Mouse (Mus musculus): Measurements from ENCODE around the gene Kmt2c. TPM values are rescaled to one million over a fixed set of nuclear protein-coding genes. Genes with fewer than 3 reads are reported as not detected.

The Kmt2c gene
- total and polyA plus RNA-seq, 2 experiments from 2014 or later: 11.3 to 58.9 TPM

DNA sequence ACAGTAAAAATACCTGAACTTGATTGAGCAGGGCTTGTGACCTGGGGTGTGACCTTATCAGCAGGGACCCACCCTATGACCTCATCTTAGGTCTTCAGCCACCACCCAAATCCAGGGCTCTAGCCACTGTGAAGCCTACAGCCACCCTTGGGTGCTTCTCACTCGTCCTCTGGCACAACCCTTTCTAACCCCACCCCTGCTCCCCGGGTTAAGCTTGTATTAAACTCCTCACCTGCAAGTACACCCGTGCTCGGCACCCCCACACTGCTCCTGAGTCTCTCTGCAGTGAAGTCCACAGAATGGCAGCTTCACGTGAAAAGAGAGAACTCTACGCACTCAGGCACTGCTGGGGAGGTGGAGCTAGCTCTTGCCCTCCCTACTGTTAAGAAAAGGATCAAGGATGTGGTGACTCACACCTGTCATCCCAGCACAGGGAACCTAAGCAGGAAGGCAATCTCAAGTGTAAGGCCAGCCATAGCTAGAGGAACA, 38.4 kb upstream of the Kmt2c start:
- H3K27ac ChIP-seq (ENCODE audit: low read depth, low read length): no peak overlapping the region
- H3K36me3 ChIP-seq (ENCODE audit: insufficient read depth): no peaks in the 10 kb centered on the region
- H3K9ac ChIP-seq: no peak overlapping the region
- H3K4me2 ChIP-seq (ENCODE audit: low read depth): no peak overlapping the region
- 52% methylated on average over 6 of the region's 6 CpGs for WGBS
- DNase-seq (no peak), ATAC-seq (no peak)
- H3K27me3 ChIP-seq (ENCODE audit: insufficient read depth, low read length): no peaks in the 10 kb centered on the region
- H3K9me3 ChIP-seq (ENCODE audit: low read length): no peaks in the 10 kb centered on the region
- H3K4me1 ChIP-seq (ENCODE audit: insufficient read depth): no peaks in the 10 kb centered on the region
- TF ChIP-seq CTCF (IDR thresholded peaks at IDR 0.05; ENCODE audit: low read depth): no peak
- H3K4me3 ChIP-seq (ENCODE audit: low read depth, low read length): no peak overlapping the region

DNA sequence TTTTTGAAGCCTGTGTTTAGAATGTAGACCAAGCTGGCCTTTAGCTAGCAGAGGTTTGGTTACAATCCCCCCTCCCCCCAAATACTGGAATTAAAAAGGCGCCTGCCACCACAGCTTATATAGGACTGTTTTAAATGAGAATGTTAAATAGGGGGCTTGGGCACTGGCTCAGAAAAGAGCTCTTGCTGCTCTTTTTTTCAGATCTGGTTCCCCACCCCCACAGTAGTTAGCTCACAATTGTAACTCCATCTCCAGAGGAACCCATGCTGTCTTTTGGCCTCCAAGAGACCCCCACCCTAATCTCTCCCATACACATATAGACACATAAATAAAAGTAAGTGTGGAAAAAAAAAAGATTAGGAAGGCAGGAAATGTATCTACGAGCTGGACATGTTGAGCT, 37.9 kb upstream of the Kmt2c start:
- TF ChIP-seq CTCF (IDR thresholded peaks at IDR 0.05; ENCODE audit: low read depth): no peak
- DNase-seq: no peak
- no peak overlapping the region for H3K27ac ChIP-seq (ENCODE audit: low read depth, low read length)
- H3K27me3 ChIP-seq (ENCODE audit: insufficient read depth, low read length): no peaks in the 10 kb centered on the region
- H3K4me2 ChIP-seq (ENCODE audit: low read depth): no peak overlapping the region
- H3K4me1 ChIP-seq (ENCODE audit: insufficient read depth): no peaks in the 10 kb centered on the region
- no peak overlapping the region for H3K4me3 ChIP-seq (ENCODE audit: low read depth, low read length)
- no peak overlapping the region for H3K9ac ChIP-seq
- no peaks in the 10 kb centered on the region for H3K9me3 ChIP-seq (ENCODE audit: low read length)
- no peak for ATAC-seq
- WGBS: 38% methylated on average over 2 of the region's 2 CpGs
- no peaks in the 10 kb centered on the region for H3K36me3 ChIP-seq (ENCODE audit: insufficient read depth)

DNA sequence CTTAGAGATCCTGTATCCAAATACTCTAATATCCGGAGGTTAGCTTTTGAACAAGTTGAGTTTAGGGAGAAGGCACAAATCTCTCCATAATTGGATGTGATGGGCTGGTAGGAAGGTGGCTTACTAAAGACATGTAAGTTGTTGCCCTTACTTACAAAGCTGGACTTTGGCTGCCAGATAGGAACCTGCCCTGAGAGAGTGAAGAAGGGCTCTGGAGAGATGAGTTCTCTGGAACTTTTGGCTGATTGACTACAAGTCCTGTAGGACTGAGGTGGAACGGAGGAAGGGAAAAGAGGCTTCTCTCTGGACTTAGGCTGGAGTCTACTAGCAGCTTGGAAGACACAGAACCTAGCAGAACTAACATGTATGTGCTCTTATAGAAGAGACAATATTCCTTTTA, 37.0 kb upstream of the Kmt2c start:
- TF ChIP-seq CTCF (IDR thresholded peaks at IDR 0.05; ENCODE audit: low read depth): no peak
- Histone ChIP-seq H3K27ac (ENCODE audit: low read depth, low read length) (no peak overlapping the region), H3K27me3 (ENCODE audit: insufficient read depth, low read length) (no peaks in the 10 kb centered on the region), H3K9me3 (ENCODE audit: low read length) (no peaks in the 10 kb centered on the region), H3K9ac (no peak overlapping the region), H3K4me2 (ENCODE audit: low read depth) (no peak overlapping the region), H3K4me3 (ENCODE audit: low read depth, low read length) (no peak overlapping the region), H3K4me1 (ENCODE audit: insufficient read depth) (no peaks in the 10 kb centered on the region), H3K36me3 (ENCODE audit: insufficient read depth) (no peaks in the 10 kb centered on the region)
- no peak for ATAC-seq
- 89% methylated on average over 2 of the region's 2 CpGs for WGBS
- no peak for DNase-seq

DNA sequence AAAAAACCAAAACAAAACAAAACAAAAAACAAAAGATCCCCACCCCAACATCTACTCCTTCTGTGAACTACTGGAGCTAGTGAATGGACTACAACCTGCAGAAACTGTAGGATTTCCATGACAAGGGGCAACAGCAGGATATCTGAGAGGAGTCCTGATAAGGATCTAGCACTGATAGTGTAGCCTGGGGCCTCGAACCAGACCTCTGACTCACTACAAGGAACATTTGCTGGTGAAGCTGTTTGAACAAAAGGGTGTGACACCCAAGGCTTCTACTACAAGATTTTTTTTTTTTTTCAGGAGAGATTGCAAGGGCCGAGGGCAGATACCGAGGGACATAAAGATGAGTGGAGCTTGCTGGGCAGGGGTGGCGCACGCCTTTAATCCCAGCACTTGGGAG, 34.7 kb upstream of the Kmt2c start:
- WGBS: 94% methylated on average over 5 of the region's 5 CpGs
- no peak for DNase-seq
- Histone ChIP-seq H3K4me2 (ENCODE audit: low read depth) (no peak overlapping the region), H3K9me3 (ENCODE audit: low read length) (no peaks in the 10 kb centered on the region), H3K9ac (no peak overlapping the region), H3K4me3 (ENCODE audit: low read depth, low read length) (no peak overlapping the region), H3K36me3 (ENCODE audit: insufficient read depth) (no peaks in the 10 kb centered on the region), H3K27ac (ENCODE audit: low read depth, low read length) (no peak overlapping the region), H3K4me1 (ENCODE audit: insufficient read depth) (no peaks in the 10 kb centered on the region), H3K27me3 (ENCODE audit: insufficient read depth, low read length) (no peaks in the 10 kb centered on the region)
- no peak for TF ChIP-seq CTCF (IDR thresholded peaks at IDR 0.05; ENCODE audit: low read depth)
- ATAC-seq: no peak

DNA sequence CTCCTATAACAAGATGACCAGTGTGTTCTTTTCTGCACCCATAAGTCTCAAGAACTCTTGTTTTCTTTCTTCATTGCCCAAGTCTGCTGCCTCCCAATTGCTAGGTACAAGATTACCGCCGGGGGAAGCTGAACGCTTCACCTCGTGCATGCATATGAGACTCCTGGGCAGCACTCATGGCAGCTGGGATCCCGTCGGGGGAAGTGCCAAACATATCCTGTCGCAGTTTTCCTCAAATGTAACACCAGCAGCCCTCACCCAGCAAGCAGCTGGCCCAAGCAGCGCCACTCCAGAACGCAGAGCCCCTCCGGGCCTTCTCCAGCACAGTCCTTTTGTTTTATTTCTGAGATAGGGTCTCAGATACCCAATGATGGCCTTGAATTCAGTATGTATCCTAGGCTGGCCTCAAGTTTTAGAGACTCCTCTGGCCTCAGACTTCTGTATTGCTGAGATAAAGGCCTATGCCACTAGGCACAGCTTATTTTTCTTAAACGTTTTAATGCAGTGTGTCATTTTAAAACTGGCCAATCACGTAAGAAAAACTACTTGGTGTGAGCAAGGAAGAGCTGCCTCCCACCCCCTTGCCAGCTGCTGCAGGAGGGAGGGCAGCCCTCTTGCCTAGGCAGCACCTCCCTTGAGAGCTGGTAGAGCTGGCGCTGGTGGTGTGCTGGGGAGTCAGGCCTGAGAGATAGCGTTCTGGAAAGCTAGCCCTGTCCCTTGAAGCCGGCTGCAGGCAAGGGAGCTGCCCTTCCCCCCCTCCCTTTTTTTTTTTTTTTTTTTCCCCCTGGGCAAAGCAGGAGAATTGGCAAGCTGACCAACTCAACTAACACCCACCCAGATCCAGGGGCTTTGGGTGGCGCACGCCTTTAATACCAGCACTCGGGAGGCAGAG, 33.9 kb upstream of the Kmt2c start:
- DNase-seq (peak; percentile 1), ATAC-seq (no peak)
- 50% methylated on average over 18 of the region's 18 CpGs for WGBS
- TF ChIP-seq CTCF (IDR thresholded peaks at IDR 0.05; ENCODE audit: low read depth): no peak
- Histone ChIP-seq H3K4me1 (ENCODE audit: insufficient read depth) (no peaks in the 10 kb centered on the region), H3K9ac (no peak overlapping the region), H3K27ac (ENCODE audit: low read depth, low read length) (no peak overlapping the region), H3K4me2 (ENCODE audit: low read depth) (no peak overlapping the region), H3K4me3 (ENCODE audit: low read depth, low read length) (no peak overlapping the region), H3K36me3 (ENCODE audit: insufficient read depth) (no peaks in the 10 kb centered on the region), H3K27me3 (ENCODE audit: insufficient read depth, low read length) (no peaks in the 10 kb centered on the region), H3K9me3 (ENCODE audit: low read length) (no peaks in the 10 kb centered on the region)

DNA sequence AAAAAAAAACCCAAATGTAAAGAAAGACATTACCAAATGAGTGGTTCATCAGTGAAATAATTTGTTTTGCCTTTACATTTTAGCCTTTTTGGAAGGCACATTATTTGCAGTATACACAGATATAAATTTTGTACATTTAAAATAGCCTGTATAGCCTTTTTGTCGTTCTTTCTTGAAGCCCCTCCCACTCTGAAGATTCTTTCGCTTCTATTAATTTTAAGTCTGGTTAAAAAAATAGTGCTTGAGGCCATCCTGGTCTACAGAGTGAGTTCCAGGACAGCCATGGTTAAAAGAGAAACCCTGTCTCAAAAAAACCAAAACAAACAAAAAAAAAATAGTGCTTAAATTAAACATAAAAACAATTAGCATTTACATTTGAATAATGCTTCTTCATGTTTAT, 32.0 kb upstream of the Kmt2c start:
- peak overlapping the region; percentile 86 for H3K9ac ChIP-seq

More for the DNA sequence above, 32.0 kb upstream of the Kmt2c start:
- Histone ChIP-seq H3K36me3 (ENCODE audit: insufficient read depth) (no peaks in the 10 kb centered on the region), H3K4me2 (ENCODE audit: low read depth) (peak overlapping the region; percentile 76), H3K4me1 (ENCODE audit: insufficient read depth) (no peaks in the 10 kb centered on the region), H3K9me3 (ENCODE audit: low read length) (no peaks in the 10 kb centered on the region), H3K4me3 (ENCODE audit: low read depth, low read length) (peak overlapping the region; percentile 69), H3K27me3 (ENCODE audit: insufficient read depth, low read length) (no peaks in the 10 kb centered on the region), H3K27ac (ENCODE audit: low read depth, low read length) (peak overlapping the region; percentile 96; the same call in 1 of the 2 replicates)
- TF ChIP-seq CTCF (IDR thresholded peaks at IDR 0.05; ENCODE audit: low read depth): no peak
- ATAC-seq (no peak), DNase-seq (no peak)
- WGBS: 7% methylated on average over 2 of the region's 2 CpGs
